Mouse (Mus musculus): ENCODE data around the gene Sigirr. TPM values are rescaled to one million over a fixed set of nuclear protein-coding genes. Genes with fewer than 3 reads are reported as not detected.
A peak's percentile ranks its signal among the peaks of the same experiment; 100 is the strongest.

Gene Sigirr
- polyA plus RNA-seq, 1 experiment: 15.0 TPM

DNA sequence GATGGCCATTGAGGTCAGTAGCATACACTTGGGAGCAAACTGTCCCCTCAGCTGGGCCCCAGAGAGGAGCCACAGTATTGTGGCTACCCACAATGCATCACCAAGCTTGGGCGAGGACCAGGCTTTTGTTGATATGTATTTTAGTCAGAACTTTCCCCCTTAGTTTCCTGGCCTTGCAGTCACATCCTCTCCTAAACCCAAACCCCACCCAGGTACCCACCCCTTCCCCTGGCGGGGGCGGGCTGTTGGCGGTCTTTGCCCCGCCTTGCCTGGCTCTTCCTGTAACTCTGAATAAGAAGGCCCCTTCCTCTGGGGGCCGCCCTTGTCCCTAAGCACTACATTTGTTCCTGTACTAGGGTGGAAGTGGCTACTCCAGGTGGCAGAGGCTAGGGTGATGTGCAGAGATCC is 3.7 kb downstream of the Sigirr start:
- DNase-seq (ENCODE audit: low spot score): no peak

DNA sequence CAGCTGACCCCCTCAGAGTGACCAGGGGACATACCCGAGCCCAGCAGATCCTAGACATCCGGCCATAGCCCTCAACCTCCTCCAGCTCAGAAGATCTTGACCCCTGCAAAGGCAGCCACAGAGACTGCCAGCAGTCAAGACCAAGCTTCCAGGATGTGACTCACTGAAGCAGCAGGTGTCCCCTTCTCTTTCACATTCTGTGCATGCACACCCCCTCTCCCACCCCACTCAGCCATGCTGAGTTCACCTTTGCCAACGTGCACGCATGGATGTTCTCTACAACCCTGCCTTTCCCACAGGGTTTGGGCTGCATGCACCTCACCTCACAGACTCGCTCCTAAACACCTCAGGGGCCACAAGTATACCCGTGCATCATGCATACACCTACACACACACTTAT is 4.4 kb downstream of the Sigirr start:
- no peak for DNase-seq (ENCODE audit: low spot score)

DNA sequence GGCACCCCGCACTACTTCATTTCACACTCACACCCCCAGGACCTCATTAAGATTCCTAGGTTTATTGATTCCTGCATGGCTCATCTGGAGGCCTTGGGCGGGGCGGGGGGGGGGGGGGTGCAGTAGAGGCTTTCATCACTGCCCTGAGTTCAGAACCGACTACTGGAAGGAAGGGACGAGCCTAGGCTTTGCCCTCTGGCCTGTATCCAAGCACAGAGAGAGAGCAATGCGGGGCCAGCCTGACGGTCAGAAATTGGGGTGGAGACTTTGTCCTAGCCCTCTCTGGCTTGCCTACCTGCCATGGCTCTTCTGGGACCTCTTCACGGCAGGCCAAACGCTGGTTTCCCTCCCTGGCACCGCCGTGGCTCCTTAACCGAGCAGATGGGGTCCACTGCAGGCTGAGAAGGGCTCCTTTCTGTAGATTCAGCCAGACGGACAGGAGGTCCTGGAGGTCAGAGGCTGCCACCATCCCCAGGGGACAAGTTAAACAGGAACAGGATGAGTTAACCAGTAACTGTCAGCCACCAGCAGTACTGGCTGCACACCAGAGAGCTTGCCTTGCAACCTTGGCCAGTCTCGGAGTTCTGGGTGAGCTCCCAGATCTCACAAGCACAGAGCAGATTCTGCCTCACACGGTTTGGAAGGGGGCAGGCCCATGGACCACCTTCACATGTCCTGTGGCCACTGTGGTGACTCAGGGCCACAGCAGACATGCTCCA is 5.7 kb downstream of the Sigirr start:
- DNase-seq (ENCODE audit: low spot score): no peak

DNA sequence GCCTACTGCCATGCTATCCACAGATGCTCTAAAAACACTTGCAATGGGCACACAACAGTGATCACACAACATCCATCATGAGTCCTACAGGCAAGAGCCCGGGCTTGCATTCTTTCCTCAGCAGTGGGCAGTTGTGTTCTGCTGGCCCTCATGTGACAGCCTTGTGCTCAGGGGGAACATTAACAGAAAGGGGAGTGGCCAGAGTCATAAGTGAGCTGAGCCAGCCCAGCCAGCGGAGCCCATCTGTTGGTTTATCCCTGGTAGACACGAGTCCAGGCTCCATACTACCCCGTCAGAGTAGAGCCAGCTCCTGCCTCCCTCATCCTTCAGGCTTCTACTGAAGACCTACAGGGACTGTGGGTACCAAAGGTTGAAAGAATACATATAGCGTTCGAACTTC is 6.4 kb downstream of the Sigirr start:
- no peak for DNase-seq (ENCODE audit: low spot score)

DNA sequence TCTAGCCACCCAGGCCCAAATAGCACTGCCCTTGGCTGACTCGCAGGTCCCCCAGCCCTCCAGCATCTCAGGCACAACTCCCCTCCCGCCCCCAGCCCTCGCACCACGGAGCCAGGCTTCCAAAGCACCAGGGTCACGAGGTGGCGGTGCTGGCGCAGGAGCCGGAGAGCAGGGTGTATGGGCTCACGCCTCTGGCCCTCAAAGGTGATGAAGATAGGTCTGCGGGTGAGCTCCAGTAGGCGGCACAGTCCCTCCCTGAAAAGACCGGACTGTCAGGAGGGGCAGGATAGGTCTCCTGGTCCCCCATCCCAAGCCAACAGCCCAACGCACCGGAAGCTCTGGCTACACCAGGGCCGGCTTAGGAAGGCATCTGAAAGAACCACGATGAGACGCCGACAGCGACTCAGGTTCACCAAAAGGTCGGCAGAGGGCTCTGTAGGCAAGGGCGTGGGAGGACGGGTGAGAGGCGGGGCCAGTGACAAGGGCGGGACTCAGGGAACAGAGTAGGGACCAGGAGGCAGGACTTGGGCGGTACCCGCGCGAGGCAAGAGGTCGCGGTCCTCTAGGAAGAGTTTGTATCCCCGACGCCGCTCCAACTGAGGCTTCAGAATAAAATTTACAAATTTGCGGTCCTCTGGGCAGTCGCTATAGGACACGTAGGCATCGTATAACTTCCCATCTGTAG is 8.2 kb downstream of the Sigirr start:
- peak; percentile 56 for DNase-seq (ENCODE audit: low spot score)

DNA sequence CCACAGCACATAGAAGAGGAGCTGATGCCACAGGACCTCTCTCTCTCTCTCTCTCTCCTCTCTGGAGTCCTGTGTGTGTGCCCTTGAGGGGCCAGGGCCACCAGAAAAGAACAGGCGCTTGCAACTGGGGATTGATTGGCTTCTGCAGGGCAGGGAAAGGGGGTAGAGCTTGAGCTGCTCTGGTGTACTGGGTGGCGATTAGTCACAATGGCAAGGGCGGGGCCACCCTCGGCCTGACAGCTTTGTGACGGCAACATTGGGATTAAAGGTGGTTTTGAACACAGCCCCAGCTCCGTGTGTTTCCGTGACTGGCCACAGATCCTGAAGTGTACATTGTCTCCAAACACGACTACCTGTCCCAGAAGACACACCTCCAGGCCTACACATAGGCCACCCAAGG is 10.1 kb downstream of the Sigirr start:
- no peak for DNase-seq (ENCODE audit: low spot score)

DNA sequence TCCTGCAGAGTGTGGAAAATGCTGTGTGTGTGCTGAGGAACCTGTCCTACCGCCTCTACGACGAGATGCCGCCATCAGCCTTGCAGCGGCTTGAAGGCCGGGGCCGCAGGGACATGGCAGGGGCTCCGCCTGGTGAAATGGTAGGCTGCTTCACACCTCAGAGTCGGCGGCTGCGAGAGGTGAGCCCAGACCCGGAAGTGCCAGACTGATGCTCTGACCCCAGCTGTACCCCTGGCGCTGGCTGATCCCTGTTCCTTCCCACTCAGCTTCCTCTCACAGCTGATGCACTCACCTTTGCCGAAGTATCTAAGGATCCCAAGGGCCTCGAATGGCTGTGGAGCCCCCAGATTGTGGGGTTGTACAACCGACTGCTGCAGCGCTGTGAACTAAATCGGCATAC is 11.9 kb downstream of the Sigirr start:
- DNase-seq (ENCODE audit: low spot score): no peak

DNA sequence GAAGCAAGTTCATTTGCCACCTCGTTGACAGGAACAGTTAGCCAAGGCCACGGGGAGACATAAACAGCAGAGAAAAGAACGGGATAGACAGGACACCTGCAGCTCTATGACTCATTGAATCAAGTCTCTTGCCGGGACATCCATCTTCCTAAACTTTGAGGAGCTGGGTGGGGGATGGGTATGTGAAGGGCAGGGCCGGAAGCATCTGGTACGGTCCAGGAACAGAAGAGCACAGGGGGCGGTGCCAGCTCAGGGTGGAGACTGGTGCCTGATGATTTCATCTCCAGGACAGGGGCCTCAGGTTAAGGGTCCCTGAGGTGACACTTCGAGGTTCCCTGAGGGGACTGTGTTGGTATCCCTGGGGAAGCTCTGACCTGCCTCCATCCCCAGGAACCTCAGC is 12.5 kb downstream of the Sigirr start:
- no peak for DNase-seq (ENCODE audit: low spot score)

DNA sequence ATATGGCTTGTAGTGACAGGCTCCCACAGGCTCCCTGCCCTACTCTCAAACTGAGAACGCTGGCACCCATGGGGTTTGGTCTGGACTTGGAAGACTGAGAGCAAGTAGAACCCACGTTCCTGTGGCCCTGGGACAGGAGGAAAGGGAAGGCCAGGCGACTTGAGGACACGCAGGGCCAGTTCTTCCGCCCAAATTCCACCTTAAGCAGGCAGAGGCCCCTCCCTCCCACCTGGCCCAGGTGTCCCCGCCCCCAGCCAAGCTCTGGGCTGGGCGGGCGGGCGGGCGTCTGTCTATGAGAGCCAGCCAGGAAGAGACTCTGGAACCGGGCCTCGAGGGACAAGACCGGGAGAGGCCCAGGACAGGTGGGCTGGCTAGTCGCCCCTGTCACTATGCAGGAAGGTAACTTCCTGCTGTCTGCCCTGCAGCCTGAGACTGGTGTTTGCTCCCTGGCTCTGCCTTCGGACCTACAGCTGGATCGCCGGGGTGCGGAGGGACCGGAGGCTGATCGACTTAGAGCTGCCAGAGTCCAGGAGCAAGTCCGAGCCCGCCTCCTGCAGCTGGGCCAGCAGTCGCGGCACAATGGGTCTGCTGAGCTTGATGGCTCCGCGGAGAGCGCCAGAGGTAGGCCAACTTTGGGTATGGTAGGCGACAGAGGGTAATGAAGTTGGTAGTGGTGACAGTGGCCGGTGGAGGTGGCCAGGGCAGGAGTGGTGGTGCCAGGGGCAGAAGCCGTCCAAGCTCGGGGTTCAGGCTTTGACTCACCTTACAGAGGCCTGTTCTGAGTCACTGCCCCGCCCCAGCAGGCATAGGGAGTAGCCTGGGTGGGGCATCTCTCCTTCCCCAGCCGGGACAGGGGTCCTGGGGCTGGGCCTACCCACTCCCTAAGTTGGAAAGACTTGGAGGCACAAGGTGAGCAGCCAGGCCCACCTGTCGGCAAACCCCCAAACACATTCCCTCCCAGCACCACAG is 20.6 kb downstream of the Sigirr start:
- DNase-seq (ENCODE audit: low spot score): peak; percentile 62

DNA sequence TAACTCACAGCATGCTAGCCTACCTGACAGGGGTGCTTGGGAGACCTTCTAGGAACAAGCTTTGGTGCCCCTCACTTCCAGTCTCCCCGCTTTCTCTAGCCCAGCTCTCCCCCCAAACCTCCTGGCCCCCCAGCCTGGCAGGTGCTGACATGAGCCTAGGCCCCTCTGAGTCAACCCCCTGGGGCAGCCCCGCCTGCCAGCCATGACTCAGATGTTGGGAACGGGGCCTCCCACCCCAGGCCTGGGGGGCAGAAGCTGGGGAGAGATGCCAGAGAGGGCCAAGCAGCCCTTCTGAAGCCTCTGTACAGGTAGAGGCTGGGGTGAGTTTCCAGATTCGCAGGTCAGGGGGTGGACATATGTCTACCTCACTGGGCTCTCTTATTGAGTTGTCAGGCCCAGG is 21.5 kb downstream of the Sigirr start:
- no peak for DNase-seq (ENCODE audit: low spot score)

DNA sequence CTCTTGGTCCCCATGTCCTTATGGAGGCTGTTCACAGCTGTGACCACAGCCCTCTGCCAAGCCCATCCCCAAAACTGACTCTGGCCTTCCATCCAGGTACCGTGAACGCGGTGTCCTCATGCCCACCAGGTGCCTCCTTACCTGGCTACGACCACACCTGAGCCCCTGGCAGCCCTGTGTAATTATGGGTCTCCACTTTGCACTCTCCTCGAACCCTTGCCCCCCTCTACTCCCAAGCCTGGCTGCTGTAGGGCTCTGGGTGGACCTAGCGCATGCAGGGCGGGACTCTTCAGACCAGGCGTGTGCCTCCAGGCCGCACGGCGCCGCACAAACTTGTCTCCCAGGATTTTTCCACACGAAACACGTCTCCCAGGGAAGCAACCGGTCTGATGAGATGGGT is 22.5 kb downstream of the Sigirr start, which contains the start of gene Pkp3:
Pkp3 (plus strand) TSS at position 378 of the 400 bp plus-strand sequence.
- no peak for DNase-seq (ENCODE audit: low spot score)

DNA sequence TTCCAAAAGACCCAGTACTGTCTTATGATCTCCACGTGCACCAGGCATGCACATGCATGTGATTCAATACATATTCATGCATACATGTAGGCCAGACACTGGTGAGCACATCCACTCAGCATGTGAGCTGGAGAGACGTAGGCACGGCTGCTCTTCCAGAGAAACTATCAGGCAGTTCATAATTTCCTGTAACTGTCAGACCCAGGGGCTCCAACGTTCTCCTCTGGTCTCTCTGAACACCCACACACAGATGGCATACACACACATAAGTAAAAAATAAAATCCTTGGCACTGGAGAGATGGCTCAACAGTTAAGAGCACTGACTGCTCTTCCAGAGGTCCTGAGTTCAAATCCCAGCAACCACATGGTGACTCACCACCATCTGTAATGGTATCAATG is 26.6 kb downstream of the Sigirr start:
- no peak for DNase-seq (ENCODE audit: low spot score)

DNA sequence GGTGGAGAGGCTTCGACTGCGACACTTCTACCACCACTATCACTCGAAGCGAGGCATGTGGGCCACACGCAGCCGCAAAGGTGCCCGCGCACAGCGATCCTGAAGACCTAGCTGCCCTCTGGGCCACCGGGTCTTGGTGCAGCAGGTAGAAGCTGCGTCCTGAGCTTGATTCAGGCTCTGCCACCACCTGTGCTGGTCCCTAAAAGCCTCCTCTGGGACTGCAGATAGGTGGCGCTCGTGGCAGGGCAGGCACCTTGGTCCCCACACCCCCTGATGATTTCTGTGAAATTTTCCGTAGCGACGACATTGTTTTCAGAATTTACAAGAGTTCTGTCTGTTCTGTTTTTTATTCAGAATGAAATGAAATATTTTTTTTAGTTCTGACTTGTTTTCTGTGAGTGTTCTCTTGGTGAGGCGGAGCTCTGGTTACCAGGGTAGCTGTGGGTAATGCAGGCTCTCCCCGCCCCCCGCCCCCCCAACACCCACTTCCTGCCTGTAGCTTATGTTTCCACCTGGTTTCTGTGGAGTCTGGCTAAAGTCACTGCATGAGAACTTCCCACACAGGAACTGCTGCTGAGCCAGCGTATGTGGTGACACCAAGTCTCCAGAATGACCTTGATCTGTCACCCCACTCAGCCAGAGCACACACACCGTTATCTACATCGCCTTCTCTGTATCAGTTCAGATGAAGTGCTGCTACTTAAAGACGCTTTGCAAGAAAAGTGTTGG is 28.2 kb downstream of the Sigirr start:
- DNase-seq (ENCODE audit: low spot score): no peak

DNA sequence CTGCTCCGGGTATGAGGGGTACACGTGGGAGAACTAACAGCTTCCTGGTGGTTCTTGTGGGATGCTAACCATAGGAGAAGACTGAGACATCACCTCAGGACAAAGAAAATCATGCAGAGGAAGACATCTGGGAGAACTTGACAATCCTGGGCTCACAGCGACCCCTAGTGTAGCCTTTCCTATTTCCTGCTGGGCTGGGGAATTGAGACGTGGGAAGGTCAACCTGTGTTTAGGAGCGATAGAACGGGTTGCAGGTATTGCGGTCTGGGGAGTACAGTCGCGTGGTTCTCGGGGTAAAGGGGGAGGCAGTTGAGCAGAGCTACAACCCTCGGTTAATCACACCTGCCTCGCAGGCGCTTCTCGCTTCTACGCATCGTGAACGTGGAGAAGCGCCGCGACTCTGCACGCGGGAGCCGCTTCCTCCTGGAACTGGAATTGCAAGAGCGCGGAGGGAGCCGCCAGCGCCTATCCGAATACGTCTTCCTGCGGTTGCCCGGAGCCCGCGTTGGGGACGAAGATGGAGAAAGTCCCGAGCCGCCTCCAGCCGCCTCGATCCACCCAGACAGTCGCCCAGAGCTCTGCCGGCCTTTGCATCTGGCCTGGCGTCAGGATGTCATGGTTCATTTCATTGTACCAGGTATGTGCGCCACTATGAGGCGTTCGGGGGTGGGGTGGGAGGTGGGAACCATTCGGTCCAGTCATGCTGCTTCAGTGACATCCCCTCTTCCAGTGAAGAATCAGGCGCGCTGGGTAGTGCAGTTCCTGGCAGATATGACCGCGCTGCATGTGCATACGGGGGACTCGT is 30.1 kb downstream of the Sigirr start:
- DNase-seq (ENCODE audit: low spot score): no peak

DNA sequence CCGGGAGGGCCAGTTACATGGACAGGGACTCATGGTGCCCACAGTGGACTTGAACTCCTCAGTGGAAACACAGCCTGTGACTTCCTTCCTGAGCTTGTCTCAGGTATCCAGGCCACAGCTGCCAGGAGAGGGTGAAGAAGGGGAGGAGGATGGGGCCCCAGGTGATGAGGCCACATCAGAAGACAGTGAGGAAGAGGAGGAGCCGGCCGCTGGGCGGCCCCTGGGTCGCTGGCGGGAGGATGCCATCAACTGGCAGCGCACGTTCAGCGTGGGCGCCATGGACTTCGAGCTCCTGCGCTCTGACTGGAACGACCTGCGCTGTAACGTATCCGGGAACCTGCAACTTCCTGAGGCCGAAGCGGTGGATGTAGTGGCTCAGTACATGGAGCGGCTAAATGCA is 32.0 kb downstream of the Sigirr start:
- no peak for DNase-seq (ENCODE audit: low spot score)

DNA sequence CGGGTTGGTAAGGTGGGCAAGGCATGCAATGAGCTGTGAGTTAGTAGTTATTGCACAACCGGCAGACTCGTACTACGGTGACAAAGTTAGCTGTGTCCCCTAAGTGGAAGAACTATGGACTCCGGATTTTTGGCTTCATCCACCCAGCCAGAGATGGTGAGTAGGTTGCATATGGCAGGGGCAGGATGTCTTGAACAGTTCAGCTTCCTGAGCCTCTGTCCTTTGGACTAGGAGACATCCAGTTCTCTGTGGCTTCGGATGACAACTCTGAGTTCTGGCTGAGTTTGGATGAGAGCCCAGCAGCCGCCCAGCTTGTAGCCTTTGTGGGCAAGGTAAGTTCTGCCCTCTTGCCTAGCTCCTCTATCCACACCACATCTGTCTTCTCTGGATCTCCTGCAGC is 35.8 kb downstream of the Sigirr start:
- no peak for DNase-seq (ENCODE audit: low spot score)

DNA sequence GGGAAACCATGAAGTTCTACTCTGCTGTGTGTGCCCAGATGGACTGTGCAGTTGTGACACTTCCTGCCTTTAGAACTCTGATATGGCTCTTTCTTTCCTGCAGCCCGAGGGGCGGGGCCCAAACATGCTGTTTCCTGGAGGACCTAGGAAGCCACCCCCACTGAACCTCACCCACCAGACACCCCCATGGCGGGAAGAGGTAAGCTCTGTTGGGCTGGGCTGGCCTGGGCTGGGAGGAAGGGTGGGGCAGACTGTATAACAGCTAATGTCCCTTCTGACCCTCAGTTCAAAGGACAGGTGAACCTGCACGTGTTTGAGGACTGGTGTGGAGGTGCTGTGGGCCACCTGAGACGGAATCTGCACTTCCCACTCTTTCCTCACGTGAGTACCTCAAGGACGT is 36.2 kb downstream of the Sigirr start:
- DNase-seq (ENCODE audit: low spot score): no peak

DNA sequence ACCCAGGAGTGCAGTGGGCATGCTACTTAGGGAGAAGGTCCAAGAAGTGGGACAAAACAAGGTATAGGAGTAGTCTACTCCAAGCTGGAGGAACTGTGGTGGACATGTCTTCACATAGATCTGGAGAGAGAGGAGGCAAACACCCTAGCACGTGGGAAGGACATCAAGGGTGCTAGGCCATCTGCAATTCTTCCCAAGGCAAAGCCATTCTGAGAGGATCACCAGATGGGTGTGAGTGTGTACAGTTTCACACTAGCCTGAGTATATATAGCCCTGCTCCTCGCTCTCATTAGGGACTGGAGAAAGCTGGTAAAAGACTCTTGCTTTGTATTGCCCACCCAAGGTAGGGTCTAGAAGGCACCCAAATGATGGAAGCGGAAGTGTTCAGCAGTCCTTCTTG is 37.0 kb downstream of the Sigirr start:
- no peak for DNase-seq (ENCODE audit: low spot score)

DNA sequence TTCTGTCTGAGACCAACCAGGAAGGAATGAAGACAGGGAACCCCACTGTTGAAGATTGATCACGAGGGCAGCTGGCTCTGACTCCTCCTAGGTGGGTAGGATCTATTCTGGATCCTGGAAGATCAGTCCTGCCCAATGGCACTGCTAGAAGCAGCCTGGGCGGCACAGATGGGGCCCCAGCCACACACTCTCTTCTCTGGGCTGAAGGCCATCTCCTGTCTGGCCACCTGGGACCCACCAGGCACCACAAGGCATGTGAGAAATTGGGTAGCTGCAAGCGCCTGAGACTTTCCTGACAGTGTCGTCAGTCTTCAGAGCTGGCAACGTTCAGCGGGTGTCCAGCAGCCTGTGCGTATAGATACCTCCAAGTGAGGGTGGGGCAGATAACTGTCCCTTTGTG is 37.8 kb downstream of the Sigirr start:
- DNase-seq (ENCODE audit: low spot score): no peak

DNA sequence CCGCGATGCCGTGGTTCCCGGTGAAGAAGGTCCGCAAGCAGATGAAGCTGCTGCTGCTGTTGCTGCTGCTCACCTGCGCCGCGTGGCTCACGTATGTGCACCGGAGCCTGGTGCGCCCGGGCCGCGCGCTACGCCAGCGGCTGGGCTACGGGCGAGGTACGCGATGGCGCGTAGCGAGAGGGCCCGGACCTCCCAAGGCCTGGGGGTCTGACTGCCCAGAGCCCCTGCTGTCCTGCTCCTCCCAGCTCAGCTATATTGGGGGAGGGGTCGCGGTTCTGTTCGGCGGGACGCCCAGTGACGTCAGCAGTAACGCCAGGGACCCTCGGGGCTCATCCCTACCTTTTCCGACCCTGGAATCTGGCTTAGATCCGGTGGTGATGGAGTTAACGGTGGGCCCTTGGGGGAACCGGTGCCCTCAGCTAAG is 39.1 kb downstream of the Sigirr start:
- DNase-seq (ENCODE audit: low spot score): no peak

All from urinary bladder, adult 2 months (tissue).